Mouse (Mus musculus) neural tube, embryonic 14.5 days (tissue): ENCODE results near the gene Erc1. TPM values are rescaled to one million over a fixed set of nuclear protein-coding genes. Genes with fewer than 3 reads are reported as not detected.

ENCODE experiments used
- ATAC-seq: fragments of 200-750 bp; cut with Nextera tagmentation; 2 replicates; pipeline ENCODE4 v1.8.0; 2017; ENCODE audit warnings: low read depth, mild to moderate bottlenecking, moderate TSS enrichment, moderate library complexity
- H3K27ac ChIP-seq: fragments of 300-500 bp; sonication (generic); 2 replicates; pipeline ENCODE4 v1.5.1; 2014; ENCODE audit warnings: low read depth, mild to moderate bottlenecking, control low read depth, low read length, moderate library complexity, mixed read lengths
- H3K27me3 ChIP-seq: fragments of 300-500 bp; sonication (generic); 2 replicates; pipeline ENCODE4 v1.6.1; 2014; ENCODE audit warnings: low read length; ENCODE audit not compliant: control insufficient read depth, insufficient read depth
- H3K36me3 ChIP-seq: fragments of 300-500 bp; sonication (generic); 2 replicates; pipeline ENCODE4 v1.6.1; 2014; ENCODE audit warnings: low read length, mixed read lengths; ENCODE audit not compliant: control insufficient read depth, insufficient read depth
- H3K4me1 ChIP-seq: fragments of 300-500 bp; sonication (generic); 2 replicates; pipeline ENCODE4 v1.6.1; 2014; ENCODE audit warnings: low read length; ENCODE audit not compliant: control insufficient read depth, insufficient read depth
- H3K4me2 ChIP-seq: fragments of 300-500 bp; sonication (generic); 2 replicates; pipeline ENCODE4 v1.6.1; 2014; ENCODE audit warnings: mild to moderate bottlenecking, low read depth, low read length, control low read depth
- H3K4me3 ChIP-seq: fragments of 300-500 bp; sonication (generic); 2 replicates; pipeline ENCODE4 v1.5.1; 2014; ENCODE audit warnings: low read depth, low read length, control low read depth, mixed read lengths
- H3K9ac ChIP-seq: fragments of 300-500 bp; sonication (generic); replicated peaks from 2 replicates; pipeline ENCODE4 v1.6.1; 2014; ENCODE audit warnings: low read depth, mild to moderate bottlenecking, control low read depth, low read length, mixed read lengths
- H3K9me3 ChIP-seq: fragments of 300-500 bp; sonication (generic); 2 replicates; pipeline ENCODE4 v1.6.1; 2016; ENCODE audit warnings: low read length; ENCODE audit not compliant: control insufficient read depth
- WGBS: fragments of 180-500 bp; shearing (Covaris S2); extraction: QIAGEN DNeasy Blood & Tissue Kit; methylation state at CpG from one replicate; pipeline ENCODE4 v1.1.7; 2014; 5-methylcytosine and 5-hydroxymethylcytosine counted together
- polyA plus RNA-seq: library from polyadenylated mRNA; unstranded; fragments of >200 nt; fragmentation: Nextera tagmentation; extraction: Ambion mirVana; gene quantifications from 2 replicates; pipeline ENCODE4 v1.2.1, GENCODE M21; 2014

The Erc1 gene
- polyA plus RNA-seq, 1 experiment from 2014 or later = 66.1 TPM

DNA sequence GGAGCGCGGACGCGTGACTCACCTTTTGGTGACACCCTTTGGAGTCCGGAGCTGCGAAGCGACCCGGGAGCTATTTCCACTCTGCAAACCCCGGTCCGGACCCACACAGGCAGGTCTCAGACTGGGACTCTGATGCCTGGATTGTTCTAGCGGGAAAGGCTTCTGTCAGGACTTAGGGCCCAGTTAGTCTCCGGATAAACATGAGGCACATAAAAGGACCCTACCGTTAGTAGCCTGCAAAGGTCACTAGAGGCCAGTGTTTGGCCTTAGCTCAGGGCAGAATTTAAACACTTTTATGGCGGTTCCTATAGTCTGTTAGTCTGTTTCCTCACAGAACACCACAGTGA is 303.5 kb downstream of the Erc1 start:
- H3K9me3 ChIP-seq = no peaks in the 10 kb centered on the region
- ATAC-seq = peak; percentile 50
- no peak overlapping the region for H3K27ac ChIP-seq
- peak overlapping the region; percentile 91 for H3K4me2 ChIP-seq
- H3K9ac ChIP-seq = peak overlapping the region; percentile 62; the same call in 1 of the 2 replicates
- H3K36me3 ChIP-seq = no peaks in the 10 kb centered on the region
- H3K4me3 ChIP-seq = peak overlapping the region; percentile 67
- under 1% methylated on average over 14 of the region's 14 CpGs for WGBS
- H3K27me3 ChIP-seq = peaks cover 9% of the 10 kb centered on the region
- H3K4me1 ChIP-seq = 0 out of 2 replicates have a peak, but pooled peaks cover 5% of the 10 kb centered on the region

DNA sequence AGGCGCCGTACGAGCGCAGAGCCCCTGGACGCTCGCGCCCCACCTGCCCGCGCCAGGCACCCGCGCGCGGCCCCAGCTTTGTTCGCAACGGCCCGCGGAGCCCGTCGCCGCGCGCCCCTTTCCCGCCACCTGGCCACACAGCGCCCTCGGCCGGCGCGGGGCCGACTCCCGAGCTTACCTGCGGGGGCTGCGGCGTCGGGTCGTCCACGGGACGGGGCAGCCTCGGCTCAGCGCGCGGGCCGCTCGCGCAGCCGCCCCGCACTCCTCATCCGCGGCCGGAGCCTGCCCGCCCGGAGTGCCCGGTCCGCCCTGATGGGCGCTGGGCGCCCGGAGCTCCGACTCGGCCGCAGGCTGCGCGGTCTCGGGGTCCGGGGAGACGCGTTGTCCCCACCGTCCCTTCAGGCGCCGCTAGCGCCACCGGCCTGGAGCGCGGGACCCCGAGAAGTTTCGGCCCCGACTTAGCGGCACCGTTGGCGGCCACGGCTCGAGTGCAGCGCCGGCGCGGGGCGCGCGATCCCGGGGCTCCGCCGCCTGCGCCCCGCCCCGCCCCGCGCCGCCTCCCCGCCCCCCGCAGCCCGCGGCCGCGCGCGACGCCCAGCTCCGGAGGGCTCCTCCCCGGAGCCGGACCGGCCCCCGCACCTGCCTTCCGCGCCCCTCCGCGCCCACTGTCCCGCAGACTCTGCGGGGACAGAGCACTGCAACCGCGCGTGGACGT is 304.0 kb downstream of the Erc1 start, which contains the start of gene Wnt5b:
TSS of gene Wnt5b (minus strand) at position 545 of the 715 bp plus-strand sequence.
- Histone ChIP-seq H3K4me1 (0 out of 2 replicates have a peak, but pooled peaks cover 5% of the 10 kb centered on the region), H3K4me3 (peak within 1 kb of the TSS; percentile 67), H3K36me3 (no peaks in the 10 kb centered on the region), H3K9ac (peak within 1 kb of the TSS; percentile 62), H3K9me3 (no peaks in the 10 kb centered on the region), H3K27ac (no peak within 1 kb of the TSS), H3K4me2 (peak within 1 kb of the TSS; percentile 91), H3K27me3 (peaks cover 9% of the 10 kb centered on the region)
- WGBS = under 1% methylated on average over 82 of the region's 120 CpGs
- peak; percentile 73 for ATAC-seq

DNA sequence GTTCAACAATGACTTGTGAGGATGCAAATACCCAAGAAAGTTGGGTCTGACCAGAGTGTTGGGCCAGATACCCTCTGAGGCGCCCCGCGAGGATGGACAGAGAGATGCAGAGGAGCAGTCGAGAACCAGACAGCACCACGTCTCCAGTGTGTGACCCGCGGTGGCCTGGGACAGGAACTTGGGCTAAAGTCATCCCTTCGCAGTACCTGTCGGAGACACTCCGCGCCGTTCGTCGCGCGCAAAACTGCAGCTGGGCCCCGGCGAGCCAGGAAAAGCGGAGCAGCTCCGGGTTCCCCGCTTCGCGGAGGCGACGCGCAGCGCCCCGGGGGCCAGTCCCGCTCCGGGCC is 304.5 kb downstream of the Erc1 start:
- H3K4me3 ChIP-seq = peak overlapping the region; percentile 67
- no peaks in the 10 kb centered on the region for H3K36me3 ChIP-seq
- H3K9ac ChIP-seq = peak overlapping the region; percentile 62
- peaks cover 9% of the 10 kb centered on the region for H3K27me3 ChIP-seq
- ATAC-seq = peak; percentile 41; the same call in 1 of the 2 replicates
- 0 out of 2 replicates have a peak, but pooled peaks cover 5% of the 10 kb centered on the region for H3K4me1 ChIP-seq
- H3K27ac ChIP-seq = no peak overlapping the region
- whole genome bisulfite sequencing = under 1% methylated on average over 15 of the region's 30 CpGs
- peak overlapping the region; percentile 91 for H3K4me2 ChIP-seq
- no peaks in the 10 kb centered on the region for H3K9me3 ChIP-seq

DNA sequence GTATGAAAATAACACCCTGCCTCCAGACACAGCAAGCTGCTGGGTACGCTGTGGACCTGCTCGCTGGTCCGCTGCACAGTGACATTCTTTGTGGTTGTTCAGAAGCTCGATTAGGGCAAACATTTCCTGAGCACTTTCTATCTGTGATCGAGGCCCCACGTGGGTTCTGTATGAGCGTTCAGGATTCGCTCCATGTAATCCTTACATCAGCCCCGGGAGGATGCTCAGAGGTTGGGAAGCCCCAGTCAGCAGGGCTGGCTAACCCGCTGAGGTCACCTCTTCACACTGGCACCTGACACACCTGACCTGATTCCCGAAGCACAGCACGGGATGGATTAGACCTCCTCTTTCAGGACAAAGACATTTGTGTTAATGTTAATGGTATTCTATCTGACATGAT is 312.1 kb downstream of the Erc1 start:
- no peak overlapping the region for H3K4me2 ChIP-seq
- H3K4me1 ChIP-seq = no peaks in the 10 kb centered on the region
- ATAC-seq = no peak
- no peaks in the 10 kb centered on the region for H3K27me3 ChIP-seq
- H3K36me3 ChIP-seq = no peaks in the 10 kb centered on the region
- H3K27ac ChIP-seq = no peak overlapping the region
- WGBS = 79% methylated on average over 12 of the region's 12 CpGs
- no peaks in the 10 kb centered on the region for H3K9me3 ChIP-seq
- H3K9ac ChIP-seq = no peak overlapping the region
- no peak overlapping the region for H3K4me3 ChIP-seq

DNA sequence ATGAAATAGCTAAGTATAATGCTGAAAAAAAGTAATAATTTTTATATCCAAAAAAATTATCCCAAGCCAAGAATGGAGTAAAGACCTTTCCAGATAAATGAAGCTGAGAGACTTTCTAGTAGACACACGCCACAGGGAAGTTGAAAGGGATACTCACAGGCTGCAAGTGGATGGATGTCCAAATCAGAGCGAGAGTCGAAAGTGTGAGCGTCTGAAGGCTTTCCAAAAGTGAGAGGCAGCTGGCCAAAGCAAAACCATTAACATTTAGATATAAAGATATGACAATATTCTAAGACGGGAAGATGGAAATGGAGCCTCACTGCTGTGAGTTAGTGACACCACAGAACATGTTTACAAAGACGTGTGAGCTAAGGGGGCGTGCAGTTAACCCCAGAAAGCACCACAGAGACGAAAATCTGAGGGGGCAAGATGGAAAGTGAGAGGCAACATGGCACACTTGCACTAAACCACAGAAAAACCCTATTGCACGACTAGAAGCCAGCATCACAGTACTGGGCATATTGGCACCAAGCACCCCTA is 314.7 kb downstream of the Erc1 start:
- H3K27me3 ChIP-seq = no peaks in the 10 kb centered on the region
- H3K9ac ChIP-seq = no peak overlapping the region
- no peak overlapping the region for H3K27ac ChIP-seq
- H3K4me1 ChIP-seq = no peaks in the 10 kb centered on the region
- H3K9me3 ChIP-seq = no peaks in the 10 kb centered on the region
- H3K36me3 ChIP-seq = no peaks in the 10 kb centered on the region
- H3K4me3 ChIP-seq = no peak overlapping the region
- 86% methylated on average over 9 of the region's 9 CpGs for WGBS
- H3K4me2 ChIP-seq = no peak overlapping the region
- ATAC-seq = no peak

DNA sequence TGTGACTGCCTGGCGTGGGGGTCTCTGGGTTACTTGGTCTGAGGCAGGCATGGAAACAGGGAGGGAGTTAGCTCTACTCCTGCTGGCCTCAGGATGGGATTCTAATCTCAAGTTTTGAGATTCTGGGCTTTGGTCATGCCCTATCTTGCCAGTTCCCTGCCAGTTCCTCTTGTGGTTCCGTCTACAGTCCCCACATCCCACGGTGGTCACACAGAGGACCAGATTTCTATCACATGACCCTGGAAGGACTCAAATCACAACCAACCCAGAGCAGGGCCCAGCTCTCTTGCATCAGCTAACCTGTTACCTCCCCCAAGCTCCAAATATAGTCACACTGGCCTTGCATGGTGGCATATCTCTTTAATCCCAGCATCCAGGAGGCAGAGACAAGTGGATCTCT is 318.3 kb downstream of the Erc1 start:
- H3K36me3 ChIP-seq = no peaks in the 10 kb centered on the region
- WGBS = 86% methylated on average over 3 of the region's 3 CpGs
- ATAC-seq = no peak
- H3K27me3 ChIP-seq = no peaks in the 10 kb centered on the region
- H3K4me3 ChIP-seq = no peak overlapping the region
- H3K4me1 ChIP-seq = no peaks in the 10 kb centered on the region
- H3K9me3 ChIP-seq = no peaks in the 10 kb centered on the region
- no peak overlapping the region for H3K27ac ChIP-seq
- no peak overlapping the region for H3K4me2 ChIP-seq
- no peak overlapping the region for H3K9ac ChIP-seq

DNA sequence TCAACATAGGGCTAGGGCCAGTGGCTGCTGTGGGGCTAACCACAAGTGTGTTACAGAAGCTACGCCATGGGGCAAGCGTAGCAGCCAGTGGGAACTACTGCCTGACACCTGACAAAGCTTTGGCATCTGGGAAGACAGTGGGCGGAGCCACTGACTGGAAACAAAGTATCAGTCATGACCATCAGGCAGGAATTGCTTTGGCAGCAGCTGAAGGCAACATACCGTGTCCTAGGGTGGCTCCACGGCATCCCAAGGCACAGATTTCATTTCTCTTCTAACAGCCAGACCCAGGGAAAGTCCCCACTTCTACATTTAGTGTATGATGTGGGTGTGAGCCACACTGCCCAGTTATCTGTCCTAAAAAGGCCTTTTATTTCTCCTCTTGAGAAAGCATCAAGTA is 321.5 kb downstream of the Erc1 start:
- WGBS = 74% methylated on average over 5 of the region's 5 CpGs
- Histone ChIP-seq H3K4me1 (no peaks in the 10 kb centered on the region), H3K27ac (no peak overlapping the region), H3K9ac (no peak overlapping the region), H3K4me3 (no peak overlapping the region), H3K4me2 (no peak overlapping the region), H3K36me3 (no peaks in the 10 kb centered on the region), H3K27me3 (no peaks in the 10 kb centered on the region), H3K9me3 (no peaks in the 10 kb centered on the region)
- ATAC-seq = no peak

DNA sequence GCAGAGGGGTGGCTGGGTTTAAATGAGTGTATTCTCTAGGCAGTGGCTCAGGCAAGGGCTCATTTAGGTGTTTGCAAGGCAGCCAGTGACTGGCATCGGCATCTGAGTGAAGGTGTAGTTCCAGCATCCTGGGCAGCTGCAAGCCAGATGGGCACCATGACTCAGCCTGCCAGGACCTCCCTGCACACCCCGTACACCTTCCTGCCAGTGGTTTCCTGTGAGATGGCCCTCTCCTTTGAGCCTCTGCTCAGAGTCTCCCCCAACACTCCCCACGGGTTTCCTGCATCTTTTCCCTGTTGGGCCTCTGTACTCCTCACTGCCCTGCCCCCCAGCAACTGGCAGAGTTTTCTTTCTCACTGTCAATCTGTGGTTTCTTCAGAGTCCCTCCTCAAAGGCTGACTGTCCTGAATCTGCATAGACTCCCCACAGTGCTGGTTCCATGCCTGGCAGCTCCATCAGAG is 326.0 kb downstream of the Erc1 start:
- no peak for ATAC-seq
- Histone ChIP-seq H3K9ac (no peak overlapping the region), H3K9me3 (no peaks in the 10 kb centered on the region), H3K27ac (no peak overlapping the region), H3K27me3 (no peaks in the 10 kb centered on the region), H3K4me1 (no peaks in the 10 kb centered on the region), H3K4me3 (no peak overlapping the region), H3K36me3 (no peaks in the 10 kb centered on the region), H3K4me2 (no peak overlapping the region)
- 30% methylated on average over 3 of the region's 3 CpGs for WGBS

DNA sequence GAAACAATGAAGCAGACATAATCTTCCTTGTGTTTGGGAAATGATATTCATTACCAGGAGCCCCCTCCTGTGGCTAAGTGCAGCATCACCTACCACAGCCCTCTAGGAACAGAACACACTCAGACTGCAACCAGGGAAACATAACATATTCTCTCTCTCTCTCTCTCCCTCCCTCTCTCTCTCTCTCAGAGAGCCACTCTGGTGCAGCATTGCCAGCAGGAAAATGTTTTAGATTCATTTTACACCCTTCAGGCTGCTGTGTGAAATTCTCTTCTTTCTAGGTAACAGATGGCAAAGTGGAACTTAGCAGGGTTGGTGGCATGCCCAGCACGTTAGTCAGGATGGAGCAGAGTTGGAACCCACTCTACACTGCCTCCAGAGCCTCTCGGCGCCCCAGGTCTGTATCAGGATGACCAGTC is 326.5 kb downstream of the Erc1 start:
- ATAC-seq = no peak
- WGBS = 78% methylated on average over 3 of the region's 3 CpGs
- Histone ChIP-seq H3K36me3 (no peaks in the 10 kb centered on the region), H3K27ac (no peak overlapping the region), H3K9ac (no peak overlapping the region), H3K9me3 (no peaks in the 10 kb centered on the region), H3K4me2 (no peak overlapping the region), H3K4me3 (no peak overlapping the region), H3K4me1 (no peaks in the 10 kb centered on the region), H3K27me3 (no peaks in the 10 kb centered on the region)
